Mouse (Mus musculus) layer of hippocampus, adult 18-20 months (tissue): Measurements from ENCODE around the gene Krtap6-5. TPM values are rescaled to one million over a fixed set of nuclear protein-coding genes. Genes with fewer than 3 reads are reported as not detected.
"Not testable (repeated sequence)": the region's sequence is repeated elsewhere in the genome, so short reads cannot be mapped to it uniquely, and the experiment has no call there.

Experiments
- DNase-seq, 2 experiments: peaks; one replicate each; pipeline ENCODE4 v3.0.0; 2022; ENCODE audit warnings: low spot score in 2 of 2
- long read RNA-seq: library from polyadenylated mRNA; stranded (forward); transcript quantifications from one replicate; pipeline ENCODE4 v2.0.0, GENCODE M21; 2021
- total RNA-seq, 2 experiments: library from RNA; stranded (reverse); gene quantifications; 2 replicates each; pipeline ENCODE4 v1.2.3; 2021

Krtap6-5 gene
- not detected for total RNA-seq
- long read RNA-seq, result 0 reads

- DNase-seq, result no peak
Observed at GRCm38 (mm10) chr16:89047783-89048182, at the start of gene Krtap6-5. Gene Krtap6-5, minus strand, starts transcription at chr16:89047883.

- DNase-seq, result not testable (repeated sequence)
Observed at GRCm38 (mm10) chr16:89071041-89071440, 23.4 kb upstream of the Krtap6-5 start.

GRCm38 (mm10) chr16:89063902-89064301 is 16.2 kb upstream of the Krtap6-5 start, which contains the start of gene 1110025L11Rik:
Gene 1110025L11Rik, minus strand, starts transcription at chr16:89064002.
- DNase-seq, result not testable (repeated sequence)

- not testable (repeated sequence) for DNase-seq
Observed at GRCm38 (mm10) chr16:89041372-89041771, 6.3 kb downstream of the Krtap6-5 start, which contains the start of gene Gm10228. Gene Gm10228, minus strand, starts transcription at chr16:89041472.

GRCm38 (mm10) chr16:89031399-89031798 is 16.3 kb downstream of the Krtap6-5 start, which contains the start of gene Krtap6-1:
Gene Krtap6-1, plus strand, starts transcription at chr16:89031699.
- not testable (repeated sequence) for DNase-seq

- DNase-seq, result not testable (repeated sequence)
Observed at GRCm38 (mm10) chr16:89014984-89015383, 32.7 kb downstream of the Krtap6-5 start, which contains the start of gene Gm10229. Gene Gm10229, plus strand, starts transcription at chr16:89015284.

- DNase-seq, result no peak
Observed at GRCm38 (mm10) chr16:89013973-89014372, 33.7 kb downstream of the Krtap6-5 start.

GRCm38 (mm10) chr16:89010659-89011058 is 37.0 kb downstream of the Krtap6-5 start, which contains the start of gene Krtap22-2:
Gene Krtap22-2, minus strand, starts transcription at chr16:89010759.
- DNase-seq, result no peak

Other genes with a start within 250 kb of the Krtap6-5 start
- not detected for gene Gm20741, start 235.7 kb downstream of the Krtap6-5 start, total RNA-seq
- gene Krtap15, start 227.7 kb downstream of the Krtap6-5 start, total RNA-seq, result not detected
- not detected for gene Krtap14, start 221.7 kb downstream of the Krtap6-5 start, total RNA-seq
- not detected for gene Krtap19-1, start 178.5 kb downstream of the Krtap6-5 start, total RNA-seq
- not detected for gene Krtap19-2, start 173.6 kb downstream of the Krtap6-5 start, total RNA-seq
- not detected for gene Krtap19-3, start 169.8 kb downstream of the Krtap6-5 start, total RNA-seq
- not detected for gene Krtap19-4, start 162.8 kb downstream of the Krtap6-5 start, total RNA-seq
- gene Krtap19-5, start 151.4 kb downstream of the Krtap6-5 start, total RNA-seq, result not detected
- gene Krtap19-9b, start 115.6 kb downstream of the Krtap6-5 start, total RNA-seq, result not detected
- not detected for gene Krtap16-3, start 85.0 kb downstream of the Krtap6-5 start, total RNA-seq
- gene Krtap22-2, start 37.1 kb downstream of the Krtap6-5 start, total RNA-seq, result not detected
- gene Gm10229, start 32.6 kb downstream of the Krtap6-5 start, total RNA-seq, result not detected
- gene Krtap6-1, start 16.2 kb downstream of the Krtap6-5 start, total RNA-seq, result not detected
- gene Gm10228, start 6.4 kb downstream of the Krtap6-5 start, total RNA-seq, result not detected
- not detected for gene 1110025L11Rik, start 16.1 kb upstream of the Krtap6-5 start, total RNA-seq
- gene Krtap6-3, start 36.1 kb upstream of the Krtap6-5 start, total RNA-seq, result not detected
- not detected for gene Gm6358, start 93.0 kb upstream of the Krtap6-5 start, total RNA-seq
- gene Gm10061, start 103.2 kb upstream of the Krtap6-5 start, total RNA-seq, result not detected
- gene Gm9789, start 110.1 kb upstream of the Krtap6-5 start, total RNA-seq, result not detected
- not detected for gene Gm7735, start 121.6 kb upstream of the Krtap6-5 start, total RNA-seq
- not detected for gene 1110057P08Rik, start 126.9 kb upstream of the Krtap6-5 start, total RNA-seq
- gene Krtap20-2, start 158.0 kb upstream of the Krtap6-5 start, total RNA-seq, result not detected